Mouse (Mus musculus) embryonic fibroblast, embryonic 13.5 days (primary cell): ENCODE data around the gene Nxnl2.

Experiments used
- CTCF ChIP-seq: IDR thresholded peaks from 2 replicates; pipeline ENCODE4 v1.5.1; 2011; ENCODE audit warnings: mild to moderate bottlenecking, control low read depth, low read length, moderate library complexity, borderline replicate concordance; ENCODE audit not compliant: insufficient read depth
- POLR2A ChIP-seq: IDR thresholded peaks from 2 replicates; pipeline ENCODE4 v1.6.1; 2011; ENCODE audit warnings: low read depth, mild to moderate bottlenecking, control low read depth, low read length, moderate library complexity

GRCm38 (mm10) chr13:51136996-51137701, 33.7 kb upstream of the Nxnl2 start:
- TF ChIP-seq POLR2A (no peak), CTCF (no peak)
